Mouse (Mus musculus): Measurements from ENCODE around the gene Lilra6.
"Not testable (repeated sequence)": the region's sequence is repeated elsewhere in the genome, so short reads cannot be mapped to it uniquely, and the experiment has no call there.

Lilra6 gene

GRCm38 (mm10) chr7:3915387-3915786 is at the start of gene Lilra6:
Gene Lilra6 (minus strand): TSS chr7:3915503.
- DNase-seq (ENCODE audit: inconsistent ontology term) = not testable (repeated sequence)

- DNase-seq (ENCODE audit: inconsistent ontology term) = no peak
Measured at GRCm38 (mm10) chr7:3962017-3962416, 46.7 kb upstream of the Lilra6 start.

GRCm38 (mm10) chr7:3957387-3957786 is 42.1 kb upstream of the Lilra6 start:
- DNase-seq (ENCODE audit: inconsistent ontology term) = no peak

GRCm38 (mm10) chr7:3949159-3949558 is 33.9 kb upstream of the Lilra6 start:
- DNase-seq (ENCODE audit: inconsistent ontology term) = no peak

- DNase-seq (ENCODE audit: inconsistent ontology term) = no peak
Measured at GRCm38 (mm10) chr7:3948223-3948622, 32.9 kb upstream of the Lilra6 start.

GRCm38 (mm10) chr7:3946117-3946516 is 30.8 kb upstream of the Lilra6 start:
- DNase-seq (ENCODE audit: inconsistent ontology term) = no peak

- no peak for DNase-seq (ENCODE audit: inconsistent ontology term)
Measured at GRCm38 (mm10) chr7:3940915-3941314, 25.6 kb upstream of the Lilra6 start.

GRCm38 (mm10) chr7:3939866-3940525 is 24.7 kb upstream of the Lilra6 start:
- DNase-seq (ENCODE audit: inconsistent ontology term) = no peak

- DNase-seq (ENCODE audit: inconsistent ontology term) = not testable (repeated sequence)
Measured at GRCm38 (mm10) chr7:3935473-3935872, 20.2 kb upstream of the Lilra6 start.

- DNase-seq (ENCODE audit: inconsistent ontology term) = no peak
Measured at GRCm38 (mm10) chr7:3903704-3904103, 11.6 kb downstream of the Lilra6 start.

GRCm38 (mm10) chr7:3898036-3898590 is 17.2 kb downstream of the Lilra6 start, which contains the start of gene Gm14548:
Gene Gm14548 (minus strand): TSS chr7:3898120.
- not testable (repeated sequence) for DNase-seq (ENCODE audit: inconsistent ontology term)

GRCm38 (mm10) chr7:3875032-3875431 is 40.3 kb downstream of the Lilra6 start:
- DNase-seq (ENCODE audit: inconsistent ontology term) = not testable (repeated sequence)
